Mouse (Mus musculus): ENCODE results near the gene 1810043G02Rik.
"Not testable (repeated sequence)": the region's sequence is repeated elsewhere in the genome, so short reads cannot be mapped to it uniquely, and the experiment has no call there.

The 1810043G02Rik gene

DNA sequence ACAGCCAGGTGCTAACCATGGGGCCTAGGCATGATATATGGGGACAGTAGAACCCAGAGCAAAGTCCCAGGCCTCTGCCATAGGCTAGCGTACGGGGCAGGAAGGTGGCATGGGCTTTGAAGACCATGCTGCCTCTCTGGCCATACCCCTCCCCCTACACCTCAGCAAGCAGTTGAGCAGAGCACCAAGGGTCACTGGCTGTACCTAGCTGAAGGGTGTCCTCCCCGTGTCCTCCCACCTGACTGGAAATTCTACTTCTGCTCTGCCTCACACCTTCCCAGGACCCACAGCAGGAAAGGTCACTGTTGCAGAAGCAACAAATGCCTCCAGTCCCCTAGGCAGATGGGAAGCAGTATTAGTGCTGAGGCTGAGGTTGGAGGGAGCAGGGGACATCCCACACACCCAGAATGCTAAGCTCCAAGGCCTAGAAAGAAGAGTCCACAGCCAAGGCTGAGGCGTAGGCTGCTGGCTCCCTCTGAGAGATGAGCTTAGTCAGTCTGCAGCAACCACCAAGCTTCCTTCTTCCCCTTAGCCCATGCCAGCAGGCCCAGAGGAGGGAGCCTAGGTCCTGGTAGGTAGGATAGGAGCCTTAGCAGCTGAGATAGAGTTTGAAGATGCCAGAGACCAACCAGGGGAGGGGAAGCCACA lies 27.6 kb downstream of the 1810043G02Rik start:
- no peak for DNase-seq (ENCODE audit: low spot score in 2 of 2)

DNA sequence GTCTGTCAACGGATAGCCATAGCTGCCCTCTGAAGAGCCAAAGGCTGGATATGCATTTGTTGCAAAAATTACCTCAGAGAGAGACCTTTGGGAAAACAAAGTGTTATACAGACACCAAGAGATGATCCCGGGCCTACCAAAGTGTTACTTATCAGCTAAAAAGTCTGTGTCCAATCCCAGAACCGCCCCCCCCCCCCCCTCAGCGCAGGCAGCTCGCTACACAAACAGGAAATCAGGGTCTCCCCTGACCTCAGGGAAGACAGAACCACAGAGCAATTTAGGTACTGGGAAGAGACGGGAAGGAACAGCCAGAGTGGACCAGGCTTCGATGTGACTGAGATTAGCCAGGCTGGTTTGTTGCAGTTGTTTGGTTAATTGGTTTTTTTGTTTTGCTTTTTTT lies 28.9 kb downstream of the 1810043G02Rik start:
- no peak for DNase-seq (ENCODE audit: low spot score in 2 of 2)

DNA sequence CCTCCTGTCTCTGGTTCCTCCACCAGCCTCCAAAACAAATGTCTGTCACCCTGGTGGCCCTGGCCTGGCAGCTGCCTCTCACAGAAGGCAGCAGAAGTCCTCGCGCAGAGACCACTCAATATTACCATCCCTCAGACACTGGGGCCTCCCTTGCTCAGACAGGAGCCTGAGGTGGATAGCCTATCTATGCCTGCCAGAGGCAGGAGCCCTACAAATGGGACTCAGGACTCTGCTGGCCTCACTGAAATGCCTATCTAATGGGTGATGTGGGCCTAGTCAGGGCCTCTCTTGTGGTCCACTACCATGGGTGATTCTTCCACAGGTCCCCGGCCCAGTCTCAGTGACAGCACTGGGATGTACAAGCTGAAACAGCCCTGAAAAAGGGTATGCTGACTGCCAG lies 29.8 kb downstream of the 1810043G02Rik start:
- no peak for DNase-seq (ENCODE audit: low spot score in 2 of 2)

DNA sequence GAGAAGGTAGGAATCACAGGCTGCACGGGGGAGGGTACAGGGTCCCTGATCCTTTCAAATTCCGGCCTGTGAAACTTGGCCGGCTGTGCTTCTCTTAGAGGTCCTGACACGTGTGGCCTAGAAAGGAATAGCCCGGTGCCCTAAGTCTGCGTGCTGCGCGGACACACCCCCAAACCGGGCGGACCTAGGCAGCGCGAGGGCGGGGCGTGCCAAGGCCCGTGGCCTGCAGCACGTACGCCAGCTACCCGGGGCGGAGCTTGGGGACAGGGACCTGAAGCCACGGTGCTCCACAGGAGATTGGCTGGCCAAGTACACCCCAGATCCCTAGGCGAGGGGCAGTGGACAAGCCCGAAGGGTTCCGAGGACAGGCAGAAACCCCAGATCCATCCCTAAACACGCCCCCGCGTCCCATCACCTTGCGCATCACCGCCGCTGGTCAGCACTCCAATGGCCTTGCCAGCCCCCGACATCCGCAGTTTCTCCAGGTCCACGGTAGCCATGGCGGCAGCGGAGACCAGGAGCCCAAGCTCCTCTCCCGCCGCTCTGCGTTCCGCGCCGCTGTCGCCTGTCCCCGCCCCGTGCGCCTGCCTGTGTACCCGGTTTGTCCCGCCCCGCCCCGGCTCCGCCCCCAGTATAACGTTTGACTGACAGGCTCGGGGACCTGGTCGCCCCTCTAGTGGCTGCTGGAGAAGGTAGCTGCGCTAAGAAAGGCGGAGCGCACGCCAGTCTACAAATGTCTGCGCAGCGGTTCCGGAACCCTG lies 31.0 kb downstream of the 1810043G02Rik start:
- DNase-seq (ENCODE audit: low spot score in 2 of 2), result peak; percentile 91 to 97

DNA sequence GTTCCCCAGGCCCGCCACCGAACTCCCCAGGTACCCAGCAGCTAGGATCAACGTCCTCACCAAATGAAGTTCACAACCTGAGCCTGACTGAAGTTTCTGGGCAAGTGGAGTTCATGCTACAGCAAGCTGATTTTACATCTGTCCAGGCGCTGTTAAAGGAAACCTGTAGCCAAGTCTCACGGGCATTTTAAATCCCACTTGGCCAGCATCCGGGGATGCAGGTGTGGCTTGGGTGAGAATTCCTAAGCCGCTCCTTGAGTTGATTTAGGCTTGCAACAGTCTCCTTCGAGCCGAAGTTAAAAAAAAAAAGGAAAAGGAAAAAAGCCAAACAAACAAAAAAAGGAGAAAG lies 31.6 kb downstream of the 1810043G02Rik start, which contains the start of gene Pfkl:
Pfkl (minus strand) TSS at position 139 of the 349 bp plus-strand sequence.
- no peak for DNase-seq (ENCODE audit: low spot score in 2 of 2)

DNA sequence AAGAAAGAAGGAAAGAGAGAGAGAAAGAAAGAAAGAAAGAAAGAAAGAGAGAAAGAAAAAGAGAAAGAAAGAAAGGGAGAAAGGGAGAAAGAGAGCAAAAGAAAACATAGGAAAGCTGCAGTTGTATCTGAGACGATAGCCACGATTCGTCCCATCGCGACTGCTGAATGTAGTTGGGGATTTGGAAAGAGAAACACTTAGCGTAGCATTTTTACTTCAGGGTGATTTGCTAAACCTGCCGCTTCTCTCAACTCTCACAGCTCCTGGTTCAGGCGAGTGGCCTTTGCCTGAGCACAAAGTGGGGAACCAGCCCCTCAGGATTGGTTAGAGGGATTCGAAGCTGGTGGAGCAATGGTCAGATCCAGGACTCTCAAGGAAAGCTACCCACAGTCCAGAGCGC lies 32.0 kb downstream of the 1810043G02Rik start:
- no peak for DNase-seq (ENCODE audit: low spot score in 2 of 2)

DNA sequence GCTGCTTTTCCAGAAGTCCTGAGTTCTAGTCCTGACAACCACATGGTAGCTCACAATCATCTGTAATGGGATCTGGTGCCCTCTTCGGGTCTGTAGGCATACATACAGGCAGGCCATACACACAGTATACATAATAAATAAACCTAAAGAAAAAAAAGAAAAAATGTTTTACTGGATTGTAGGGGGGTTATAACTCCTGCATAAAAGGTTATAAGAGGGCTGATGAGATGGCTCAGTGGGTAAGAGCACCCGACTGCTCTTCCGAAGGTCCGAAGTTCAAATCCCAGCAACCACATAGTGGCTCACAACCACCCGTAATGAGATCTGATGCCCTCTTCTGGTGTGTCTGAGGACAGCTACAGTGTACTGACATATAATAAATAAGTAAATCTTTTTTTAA lies 32.8 kb downstream of the 1810043G02Rik start:
- DNase-seq (ENCODE audit: low spot score in 2 of 2), result not testable (repeated sequence)

DNA sequence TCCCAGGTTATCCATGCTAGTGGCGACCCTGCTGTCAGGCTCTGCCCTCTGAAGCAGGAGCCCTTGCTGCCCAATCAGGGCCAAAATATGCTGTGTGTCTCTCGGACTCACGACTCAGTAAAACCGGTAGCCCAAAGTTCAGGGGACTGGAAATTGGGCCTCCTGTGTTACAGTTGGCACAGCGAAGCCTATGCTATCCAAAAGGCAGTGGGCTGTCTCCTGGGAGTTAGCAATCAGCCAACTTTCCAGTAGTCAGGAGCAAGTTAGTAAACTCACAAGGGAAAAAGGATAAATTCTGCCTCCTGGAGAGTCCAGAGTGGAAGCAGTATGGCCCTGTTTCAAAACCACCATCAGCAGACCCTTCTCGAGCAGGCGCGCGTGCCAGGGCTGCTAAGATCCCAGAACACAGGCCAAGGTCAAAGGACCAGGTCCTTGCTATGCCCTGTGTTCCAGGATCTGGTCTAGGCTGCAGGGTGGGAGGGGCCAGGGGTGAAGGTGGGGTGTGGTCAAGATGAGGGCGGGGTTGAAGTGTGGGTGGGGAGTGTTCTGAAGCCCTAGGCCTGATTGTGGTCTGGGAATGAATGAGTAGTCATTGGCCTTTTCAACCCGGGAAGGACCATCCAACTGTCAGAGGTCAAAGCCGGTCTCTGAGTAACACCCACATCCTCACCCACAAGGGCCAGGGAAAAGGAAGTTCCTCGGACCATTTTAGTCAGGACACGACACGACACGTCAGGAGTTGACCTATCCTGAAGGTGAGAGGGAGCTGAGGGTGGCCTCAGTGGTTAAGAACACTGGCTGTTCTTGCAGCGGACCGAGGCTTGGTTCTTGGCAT lies 34.6 kb downstream of the 1810043G02Rik start:
- DNase-seq (ENCODE audit: low spot score in 2 of 2), result peak in 1 of 2 experiments; percentile 29

DNA sequence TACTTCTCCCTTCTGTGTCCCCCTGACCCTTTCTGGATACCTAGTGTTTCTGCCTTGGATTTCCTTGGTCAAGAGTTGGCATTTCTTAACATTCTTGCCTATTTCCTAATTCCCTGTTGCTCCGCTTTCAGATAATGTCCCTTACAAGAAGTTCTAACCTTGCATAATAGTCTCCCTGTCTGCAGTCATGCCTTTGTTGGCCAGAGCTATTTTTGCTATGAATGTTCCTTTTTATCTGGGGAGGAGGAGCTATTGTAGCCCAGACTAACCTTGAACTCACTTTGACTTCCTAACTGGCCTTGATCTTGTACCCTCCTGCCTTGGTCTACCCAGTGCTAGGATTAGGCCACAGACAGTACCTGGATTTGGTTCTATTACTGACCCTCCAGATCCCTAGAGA lies 37.2 kb downstream of the 1810043G02Rik start:
- DNase-seq (ENCODE audit: low spot score in 2 of 2), result no peak

DNA sequence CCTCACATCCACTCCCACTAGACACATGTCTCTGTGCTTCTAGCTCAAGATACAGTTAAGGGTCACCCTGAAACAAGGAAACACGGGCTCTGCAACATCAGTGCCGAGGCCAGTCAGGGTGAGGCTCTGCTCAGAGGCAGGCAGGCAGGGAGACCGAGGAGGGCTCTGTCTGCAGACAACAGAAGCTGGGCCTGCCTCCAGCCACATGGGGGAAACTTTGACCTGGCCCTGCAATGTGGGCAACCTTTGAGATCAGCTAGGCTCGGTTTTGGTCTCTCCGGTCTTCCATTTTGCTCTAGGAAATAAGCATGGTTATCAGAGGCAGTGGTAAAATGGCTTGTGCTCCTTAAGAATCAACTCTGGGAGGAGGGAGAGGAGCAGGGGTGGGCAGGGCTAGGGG lies 38.0 kb downstream of the 1810043G02Rik start:
- no peak for DNase-seq (ENCODE audit: low spot score in 2 of 2)

DNA sequence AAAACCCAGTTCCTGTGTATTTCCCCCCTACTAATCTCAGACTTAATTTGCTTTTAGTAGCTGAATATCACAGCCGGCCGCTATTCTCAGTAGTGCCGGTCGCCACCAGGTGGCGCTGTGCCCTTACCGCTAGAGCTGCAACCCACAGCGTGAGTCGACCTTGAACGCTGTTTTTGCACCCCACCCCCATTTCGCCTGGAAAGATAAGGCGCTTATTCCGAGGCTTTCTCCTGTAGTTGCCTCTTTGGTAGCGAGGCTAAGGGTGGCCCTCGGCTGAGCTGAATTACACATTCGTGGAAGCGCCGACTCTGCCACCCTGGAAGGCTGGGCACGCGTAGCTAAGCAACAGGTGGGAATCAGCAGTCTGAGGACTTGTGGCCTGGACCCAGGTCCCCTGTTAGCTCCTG lies 40.5 kb downstream of the 1810043G02Rik start:
- peak; percentile 53 to 75 for DNase-seq (ENCODE audit: low spot score in 2 of 2)

DNA sequence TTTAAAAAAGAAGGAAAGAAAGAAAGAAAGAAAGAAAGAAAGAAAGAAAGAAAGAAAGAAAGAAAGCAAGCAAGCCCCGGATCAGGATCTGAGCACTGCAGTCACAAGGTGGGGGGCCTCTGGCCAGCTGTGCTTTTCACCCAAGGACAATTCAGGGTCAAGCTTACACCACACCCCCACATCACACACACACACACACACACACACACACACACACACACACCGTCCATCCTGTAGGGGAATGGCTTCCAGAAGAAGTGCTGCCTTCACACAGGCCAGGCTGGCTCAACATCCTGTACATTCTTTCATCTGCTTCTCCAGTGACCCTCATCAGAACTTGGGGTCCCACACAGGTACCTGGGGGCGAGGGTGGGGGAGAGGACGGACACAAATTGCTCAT lies 41.0 kb downstream of the 1810043G02Rik start:
- no peak for DNase-seq (ENCODE audit: low spot score in 2 of 2)

DNA sequence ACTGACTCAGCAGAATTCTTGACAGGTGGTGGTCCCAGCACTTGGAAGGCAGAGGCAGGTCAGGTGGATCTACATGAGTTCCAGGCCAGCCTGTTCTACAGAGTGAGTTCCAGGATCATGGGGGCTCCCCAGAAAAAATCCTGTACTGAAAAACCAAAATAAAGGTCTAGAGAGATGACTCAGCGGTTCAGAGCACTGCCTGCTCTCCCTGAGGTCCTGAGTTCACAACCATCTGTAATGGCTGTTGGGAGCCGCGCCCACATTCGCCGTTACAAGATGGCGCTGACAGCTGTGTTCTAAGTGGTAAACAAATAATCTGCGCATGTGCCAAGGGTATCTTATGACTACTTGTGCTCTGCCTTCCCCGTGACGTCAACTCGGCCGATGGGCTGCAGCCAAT lies 41.7 kb downstream of the 1810043G02Rik start:
- DNase-seq (ENCODE audit: low spot score in 2 of 2), result not testable (repeated sequence)

DNA sequence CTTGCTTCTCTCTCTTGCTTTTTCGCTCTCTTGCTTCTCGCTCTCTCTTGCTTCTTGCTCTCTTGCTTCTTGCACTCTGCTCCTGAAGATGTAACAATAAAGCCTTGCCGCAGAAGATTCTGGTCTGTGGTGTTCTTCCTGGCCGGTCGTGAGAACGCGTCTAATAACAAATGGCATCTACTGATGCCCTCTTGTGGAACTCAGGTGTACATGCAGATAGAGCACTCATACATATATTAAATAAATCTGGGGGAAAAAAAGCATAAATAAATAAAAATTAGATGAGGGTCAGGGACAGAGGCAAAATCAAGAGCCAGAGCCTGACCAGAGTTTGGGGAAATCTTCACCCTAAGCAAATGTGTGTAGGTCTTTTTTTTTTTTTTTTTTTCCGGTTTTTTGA lies 47.1 kb downstream of the 1810043G02Rik start:
- not testable (repeated sequence) for DNase-seq (ENCODE audit: low spot score in 2 of 2)

DNA sequence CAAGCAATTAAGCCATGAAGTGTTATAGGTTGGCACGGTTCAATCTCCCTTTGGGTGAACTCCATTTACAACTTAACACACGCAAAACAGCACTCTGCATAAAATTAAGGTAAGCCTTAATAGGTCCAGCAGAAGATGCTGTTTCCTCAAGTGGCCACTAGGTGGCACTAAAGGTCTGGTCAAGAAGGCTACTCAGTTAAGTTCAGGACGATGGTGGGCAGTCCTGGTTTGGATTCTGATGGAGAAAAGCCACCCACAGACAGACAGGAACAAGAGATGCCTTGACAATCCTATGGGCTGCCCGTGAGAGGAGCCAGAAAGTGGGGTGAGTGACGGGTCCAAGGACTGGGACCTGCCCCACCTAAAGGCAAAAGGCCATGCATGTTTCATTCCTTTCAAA lies 49.8 kb downstream of the 1810043G02Rik start:
- peak; percentile 55 to 69 for DNase-seq (ENCODE audit: low spot score in 2 of 2)

DNA sequence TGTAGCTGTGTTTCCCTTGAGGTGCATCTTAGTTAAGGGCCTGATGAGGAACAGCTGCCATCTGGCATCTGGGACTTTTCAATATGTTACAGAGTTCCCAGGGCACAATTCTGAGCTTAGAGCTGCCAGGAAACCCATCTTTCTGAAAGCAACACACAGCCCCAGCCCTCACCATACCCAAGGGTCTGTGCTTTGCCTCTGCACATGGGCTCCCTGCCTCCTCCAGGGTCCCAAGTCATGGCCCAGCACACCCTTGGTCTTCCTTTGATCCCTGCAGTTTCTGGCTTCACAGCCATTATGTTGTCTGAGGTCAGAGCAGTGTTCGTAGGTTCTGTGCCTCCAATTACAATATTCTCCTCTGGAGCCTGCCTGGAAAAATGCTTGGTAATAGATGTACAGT lies 50.8 kb downstream of the 1810043G02Rik start:
- DNase-seq (ENCODE audit: low spot score in 2 of 2), result no peak

DNA sequence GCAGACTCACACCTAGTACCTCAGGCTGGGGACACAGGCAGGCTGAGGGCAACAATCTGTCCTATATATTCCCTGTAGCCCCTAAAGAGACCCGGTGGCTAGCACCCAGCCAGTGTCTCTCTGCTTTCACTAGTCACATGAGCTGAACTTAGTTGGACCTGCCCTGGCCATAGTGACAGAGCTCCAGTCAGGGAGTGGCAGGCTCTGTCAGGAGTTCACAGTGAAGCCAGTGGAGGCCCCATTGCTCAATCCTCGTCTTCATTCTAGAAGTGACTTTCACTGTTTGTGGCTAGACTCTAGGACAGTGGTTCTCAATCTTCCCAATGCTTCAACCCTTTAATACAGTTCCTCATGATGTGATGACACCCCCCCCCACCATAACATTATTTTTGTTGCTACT lies 53.7 kb downstream of the 1810043G02Rik start:
- no peak for DNase-seq (ENCODE audit: low spot score in 2 of 2)

Measured in urinary bladder, postnatal 36 days (tissue).